Mouse (Mus musculus): ENCODE measurements around the gene Lnp1. TPM values are rescaled to one million over a fixed set of nuclear protein-coding genes. Genes with fewer than 3 reads are reported as not detected.

The Lnp1 gene
- polyA plus RNA-seq, 1 experiment from 2014 or later, result not detected

GRCm38 (mm10) chr16:56891583-56891982 lies 36.3 kb downstream of the Lnp1 start:
- 88% methylated on average over 5 of the region's 5 CpGs for WGBS

GRCm38 (mm10) chr16:56886616-56887116 lies 41.2 kb downstream of the Lnp1 start:
- Histone ChIP-seq H3K4me3 (ENCODE audit: low read length) (peak overlapping the region; percentile 40), H3K9me3 (ENCODE audit: control insufficient read depth, low read length) (no peaks in the 10 kb centered on the region), H3K27ac (ENCODE audit: low read depth, low read length) (no peak overlapping the region), H3K27me3 (ENCODE audit: control insufficient read depth, insufficient read depth, low read length) (no peaks in the 10 kb centered on the region), H3K4me1 (ENCODE audit: control insufficient read depth, insufficient read depth, low read length) (no peaks in the 10 kb centered on the region), H3K4me2 (replicated peaks; ENCODE audit: low read depth, low read length) (peak overlapping the region; percentile 44), H3K36me3 (ENCODE audit: control insufficient read depth, insufficient read depth, low read length) (no peaks in the 10 kb centered on the region), H3K9ac (ENCODE audit: low read depth, low read length) (0 out of 2 replicates have a peak overlapping the region, but pooled peaks have one; percentile 19)
- 26% methylated on average over 9 of the region's 9 CpGs for WGBS
- ATAC-seq (ENCODE audit: low FRiP score, low TSS enrichment), result no peak

More at GRCm38 (mm10) chr16:56891583-56891982, 36.3 kb downstream of the Lnp1 start:
- Histone ChIP-seq H3K36me3 (ENCODE audit: control insufficient read depth, insufficient read depth, low read length) (no peaks in the 10 kb centered on the region), H3K27ac (ENCODE audit: low read depth, low read length) (no peak overlapping the region), H3K27me3 (ENCODE audit: control insufficient read depth, insufficient read depth, low read length) (no peaks in the 10 kb centered on the region), H3K4me2 (replicated peaks; ENCODE audit: low read depth, low read length) (no peak overlapping the region), H3K4me3 (ENCODE audit: low read length) (no peak overlapping the region), H3K9ac (ENCODE audit: low read depth, low read length) (no peak overlapping the region), H3K9me3 (ENCODE audit: control insufficient read depth, low read length) (no peaks in the 10 kb centered on the region), H3K4me1 (ENCODE audit: control insufficient read depth, insufficient read depth, low read length) (no peaks in the 10 kb centered on the region)
- no peak for ATAC-seq (ENCODE audit: low FRiP score, low TSS enrichment)

- Histone ChIP-seq H3K27me3 (ENCODE audit: control insufficient read depth, insufficient read depth, low read length) (no peaks in the 10 kb centered on the region), H3K4me3 (ENCODE audit: low read length) (peak within 1 kb of the TSS; percentile 40), H3K9ac (ENCODE audit: low read depth, low read length) (peak within 1 kb of the TSS; percentile 19; the same call in 1 of the 2 replicates), H3K4me1 (ENCODE audit: control insufficient read depth, insufficient read depth, low read length) (no peaks in the 10 kb centered on the region), H3K4me2 (replicated peaks; ENCODE audit: low read depth, low read length) (peak within 1 kb of the TSS; percentile 44), H3K36me3 (ENCODE audit: control insufficient read depth, insufficient read depth, low read length) (no peaks in the 10 kb centered on the region), H3K9me3 (ENCODE audit: control insufficient read depth, low read length) (no peaks in the 10 kb centered on the region), H3K27ac (ENCODE audit: low read depth, low read length) (0 out of 2 replicates have a peak within 1 kb of the TSS, but pooled peaks have one; percentile 38)
- peak; percentile 100 for ATAC-seq (ENCODE audit: low FRiP score, low TSS enrichment)
- 3% methylated on average over 25 of the region's 25 CpGs for WGBS
Measured at GRCm38 (mm10) chr16:56885824-56886615, 41.8 kb downstream of the Lnp1 start, which contains the start of gene Tmem45a. Tmem45a (minus strand) TSS chr16:56886166.

- H3K36me3 ChIP-seq (ENCODE audit: control insufficient read depth, insufficient read depth, low read length), result no peaks in the 10 kb centered on the region
- H3K27me3 ChIP-seq (ENCODE audit: control insufficient read depth, insufficient read depth, low read length), result no peaks in the 10 kb centered on the region
- peak overlapping the region; percentile 44 for H3K4me2 ChIP-seq (replicated peaks; ENCODE audit: low read depth, low read length)
- no peaks in the 10 kb centered on the region for H3K4me1 ChIP-seq (ENCODE audit: control insufficient read depth, insufficient read depth, low read length)
- WGBS, result 91% methylated on average over 6 of the region's 6 CpGs
- no peak for ATAC-seq (ENCODE audit: low FRiP score, low TSS enrichment)
- no peak overlapping the region for H3K4me3 ChIP-seq (ENCODE audit: low read length)
- no peak overlapping the region for H3K27ac ChIP-seq (ENCODE audit: low read depth, low read length)
- H3K9me3 ChIP-seq (ENCODE audit: control insufficient read depth, low read length), result no peaks in the 10 kb centered on the region
- H3K9ac ChIP-seq (ENCODE audit: low read depth, low read length), result no peak overlapping the region
Measured at GRCm38 (mm10) chr16:56884811-56885210, 43.0 kb downstream of the Lnp1 start.

DNA sequence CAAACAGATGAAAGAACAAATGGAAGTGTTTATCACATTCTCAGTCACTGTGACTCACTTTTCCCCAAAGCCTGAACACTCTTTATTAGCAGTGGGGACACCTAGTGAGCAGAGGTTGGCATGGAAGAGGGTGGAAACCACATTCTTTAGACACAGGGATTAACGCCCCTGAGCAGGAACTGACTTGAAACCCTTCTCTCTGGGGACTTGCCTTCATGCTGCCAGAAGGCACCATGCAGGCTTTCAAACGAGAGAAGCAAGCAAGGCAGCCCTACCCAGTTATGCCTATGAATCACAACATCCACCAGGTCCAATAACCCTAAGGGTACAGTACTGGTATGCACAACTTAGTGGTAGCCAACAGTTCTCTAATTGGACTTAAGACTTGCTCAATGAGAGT lies 54.5 kb downstream of the Lnp1 start:
- Histone ChIP-seq H3K36me3 (ENCODE audit: control insufficient read depth, insufficient read depth, low read length) (no peaks in the 10 kb centered on the region), H3K4me2 (replicated peaks; ENCODE audit: low read depth, low read length) (no peak overlapping the region), H3K9ac (ENCODE audit: low read depth, low read length) (no peak overlapping the region), H3K9me3 (ENCODE audit: control insufficient read depth, low read length) (no peaks in the 10 kb centered on the region), H3K27me3 (ENCODE audit: control insufficient read depth, insufficient read depth, low read length) (no peaks in the 10 kb centered on the region), H3K4me3 (ENCODE audit: low read length) (no peak overlapping the region), H3K27ac (ENCODE audit: low read depth, low read length) (no peak overlapping the region), H3K4me1 (ENCODE audit: control insufficient read depth, insufficient read depth, low read length) (no peaks in the 10 kb centered on the region)
- WGBS, result 56% methylated on average over 2 of the region's 2 CpGs
- no peak for ATAC-seq (ENCODE audit: low FRiP score, low TSS enrichment)

- Histone ChIP-seq H3K4me3 (ENCODE audit: low read length) (no peak overlapping the region), H3K27me3 (ENCODE audit: control insufficient read depth, insufficient read depth, low read length) (no peaks in the 10 kb centered on the region), H3K9ac (ENCODE audit: low read depth, low read length) (no peak overlapping the region), H3K4me2 (replicated peaks; ENCODE audit: low read depth, low read length) (no peak overlapping the region), H3K36me3 (ENCODE audit: control insufficient read depth, insufficient read depth, low read length) (no peaks in the 10 kb centered on the region), H3K27ac (ENCODE audit: low read depth, low read length) (no peak overlapping the region), H3K4me1 (ENCODE audit: control insufficient read depth, insufficient read depth, low read length) (no peaks in the 10 kb centered on the region), H3K9me3 (ENCODE audit: control insufficient read depth, low read length) (no peaks in the 10 kb centered on the region)
- WGBS, result 79% methylated on average over 3 of the region's 3 CpGs
- ATAC-seq (ENCODE audit: low FRiP score, low TSS enrichment), result no peak
Measured at GRCm38 (mm10) chr16:56870458-56870857, 57.4 kb downstream of the Lnp1 start.

DNA sequence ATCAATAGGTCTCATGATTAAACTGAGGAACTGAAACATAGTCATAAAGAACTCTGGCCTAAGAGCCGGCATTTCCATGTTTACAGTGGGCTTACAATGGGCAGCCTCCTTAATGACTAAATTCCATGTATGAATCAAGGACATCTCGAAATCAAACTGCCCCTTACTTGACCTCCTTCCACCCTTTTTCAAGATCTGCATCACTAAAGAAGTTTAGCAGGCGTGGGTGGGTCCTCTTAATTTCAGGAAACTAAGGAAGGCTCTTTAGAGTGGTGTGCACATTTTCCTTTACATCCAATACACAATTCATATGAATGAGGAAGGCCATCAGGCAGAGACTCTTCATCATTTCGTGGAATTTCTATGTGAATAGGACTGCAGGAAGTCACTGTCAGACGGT lies 59.5 kb downstream of the Lnp1 start:
- no peak overlapping the region for H3K9ac ChIP-seq (ENCODE audit: low read depth, low read length)
- no peak overlapping the region for H3K27ac ChIP-seq (ENCODE audit: low read depth, low read length)
- H3K4me2 ChIP-seq (replicated peaks; ENCODE audit: low read depth, low read length), result no peak overlapping the region
- H3K36me3 ChIP-seq (ENCODE audit: control insufficient read depth, insufficient read depth, low read length), result no peaks in the 10 kb centered on the region
- no peak overlapping the region for H3K4me3 ChIP-seq (ENCODE audit: low read length)
- 81% methylated on average over 5 of the region's 5 CpGs for WGBS
- no peaks in the 10 kb centered on the region for H3K9me3 ChIP-seq (ENCODE audit: control insufficient read depth, low read length)
- ATAC-seq (ENCODE audit: low FRiP score, low TSS enrichment), result no peak
- no peaks in the 10 kb centered on the region for H3K27me3 ChIP-seq (ENCODE audit: control insufficient read depth, insufficient read depth, low read length)
- H3K4me1 ChIP-seq (ENCODE audit: control insufficient read depth, insufficient read depth, low read length), result no peaks in the 10 kb centered on the region

- H3K36me3 ChIP-seq (ENCODE audit: control insufficient read depth, insufficient read depth, low read length), result no peaks in the 10 kb centered on the region
- no peak overlapping the region for H3K9ac ChIP-seq (ENCODE audit: low read depth, low read length)
- no peak overlapping the region for H3K4me3 ChIP-seq (ENCODE audit: low read length)
- no peak for ATAC-seq (ENCODE audit: low FRiP score, low TSS enrichment)
- no peaks in the 10 kb centered on the region for H3K4me1 ChIP-seq (ENCODE audit: control insufficient read depth, insufficient read depth, low read length)
- no peak overlapping the region for H3K4me2 ChIP-seq (replicated peaks; ENCODE audit: low read depth, low read length)
- no peak overlapping the region for H3K27ac ChIP-seq (ENCODE audit: low read depth, low read length)
- no peaks in the 10 kb centered on the region for H3K9me3 ChIP-seq (ENCODE audit: control insufficient read depth, low read length)
- WGBS, result 47% methylated on average over 4 of the region's 4 CpGs
- H3K27me3 ChIP-seq (ENCODE audit: control insufficient read depth, insufficient read depth, low read length), result no peaks in the 10 kb centered on the region
Measured at GRCm38 (mm10) chr16:56867591-56867990, 60.3 kb downstream of the Lnp1 start.

All from kidney, embryonic 14.5 days (tissue).